Mouse (Mus musculus) telencephalon, adult 2 months (tissue): Measurements from ENCODE around the gene Sbno2.

Experiments used
- DNase-seq: peaks from one replicate; pipeline ENCODE4 v3.0.0-alpha.2; 2011; ENCODE audit warnings: low read depth, low spot score

Gene Sbno2

GRCm38 (mm10) chr10:80039559-80039979 lies 65.8 kb downstream of the Sbno2 start, which contains the start of gene Polr2e:
Polr2e (minus strand) TSS chr10:80039795.
- peak; percentile 96 for DNase-seq

- DNase-seq: no peak
Observed at GRCm38 (mm10) chr10:80036832-80037231, 68.5 kb downstream of the Sbno2 start.

DNA sequence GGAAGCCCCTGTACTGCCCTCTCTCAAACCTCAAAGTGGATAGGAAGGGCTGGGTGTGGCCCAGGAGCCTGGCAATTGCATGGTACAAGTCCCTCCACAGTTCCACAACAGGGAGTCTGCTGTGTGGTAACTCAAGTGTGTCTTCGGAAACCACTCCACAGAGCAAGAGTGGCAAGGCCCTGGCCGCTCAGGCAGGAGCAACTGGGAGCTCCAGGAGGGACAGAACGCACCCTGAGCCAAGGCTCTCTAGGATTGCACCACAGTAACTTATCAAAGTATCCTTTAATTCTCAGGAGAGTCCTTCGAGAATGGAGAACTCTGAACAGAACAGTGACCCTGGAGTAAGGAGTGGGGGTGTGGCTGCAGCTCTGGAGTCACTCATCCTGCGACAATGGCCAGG lies 69.7 kb downstream of the Sbno2 start:
- no peak for DNase-seq

DNA sequence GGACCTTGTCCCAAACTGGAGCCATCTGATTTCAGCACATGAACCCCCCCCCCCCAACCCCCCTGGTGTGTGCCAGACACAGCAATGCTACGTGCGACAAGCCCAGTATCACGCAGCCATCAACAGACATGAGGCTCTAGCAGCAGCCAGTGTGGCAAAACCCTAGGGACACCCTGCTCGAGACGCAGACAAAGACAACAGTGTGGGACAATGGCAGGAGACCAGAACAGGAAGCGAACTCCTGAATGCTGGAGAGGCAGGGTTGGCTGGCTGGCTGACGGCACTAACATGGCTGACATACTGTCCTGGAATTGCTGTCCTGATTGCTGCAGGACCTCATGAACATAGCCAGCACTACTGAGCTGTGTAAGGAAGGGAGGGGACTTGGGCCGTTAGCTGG lies 70.2 kb downstream of the Sbno2 start:
- DNase-seq: no peak

- DNase-seq: no peak
Observed at GRCm38 (mm10) chr10:80033511-80034391, 71.6 kb downstream of the Sbno2 start.

DNA sequence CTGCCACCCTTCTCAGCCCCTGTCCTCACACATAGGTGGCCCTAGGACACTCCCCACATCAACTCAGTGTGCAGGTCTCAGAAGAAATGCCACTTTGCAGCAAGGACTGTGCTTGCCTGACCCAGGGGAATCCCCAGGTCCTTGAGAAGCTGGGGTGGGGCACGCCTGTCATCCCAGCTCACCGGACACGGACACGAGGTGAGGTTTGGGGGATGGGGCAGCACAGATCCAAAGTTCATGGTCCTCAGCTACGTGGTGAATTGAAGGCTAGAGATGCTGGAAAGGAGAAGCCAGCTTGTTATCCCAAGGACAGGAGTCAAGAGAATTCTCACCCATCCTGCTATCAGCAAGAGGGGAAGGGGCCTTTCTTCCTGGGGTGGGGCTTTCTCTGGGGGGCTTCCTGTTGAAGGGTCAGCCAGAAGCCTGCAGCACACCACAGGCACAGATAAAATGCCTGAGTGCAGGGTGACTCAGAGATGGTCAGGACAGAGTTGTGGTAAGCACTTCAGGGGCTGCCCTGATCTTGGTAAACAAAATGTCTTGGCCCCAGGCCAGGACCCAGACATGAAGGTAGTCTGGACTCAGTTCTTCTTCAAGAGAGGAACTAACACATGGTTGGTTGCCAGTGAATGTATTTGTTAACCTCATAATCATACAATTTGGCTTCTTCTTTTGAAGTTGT lies 72.4 kb downstream of the Sbno2 start:
- no peak for DNase-seq

DNA sequence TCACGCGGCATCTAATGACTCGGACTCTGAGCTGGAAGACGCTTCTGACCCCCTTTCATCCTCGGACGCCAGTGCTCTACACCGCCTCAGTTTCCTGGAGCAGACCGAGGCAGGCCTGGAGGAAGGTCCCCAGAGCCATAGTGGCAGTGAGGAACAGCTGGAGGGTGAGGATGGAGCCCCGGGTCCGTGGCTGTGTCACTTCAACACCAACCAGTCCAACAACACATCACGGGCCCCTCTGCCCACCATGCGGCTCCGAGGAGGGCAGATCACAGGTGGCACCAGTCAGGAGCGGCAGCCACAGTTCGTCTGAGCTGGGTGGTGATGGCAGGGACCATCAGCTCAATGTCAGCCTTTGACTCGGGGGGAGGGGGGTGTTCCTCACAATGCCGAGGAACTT lies 74.6 kb downstream of the Sbno2 start:
- no peak for DNase-seq

DNA sequence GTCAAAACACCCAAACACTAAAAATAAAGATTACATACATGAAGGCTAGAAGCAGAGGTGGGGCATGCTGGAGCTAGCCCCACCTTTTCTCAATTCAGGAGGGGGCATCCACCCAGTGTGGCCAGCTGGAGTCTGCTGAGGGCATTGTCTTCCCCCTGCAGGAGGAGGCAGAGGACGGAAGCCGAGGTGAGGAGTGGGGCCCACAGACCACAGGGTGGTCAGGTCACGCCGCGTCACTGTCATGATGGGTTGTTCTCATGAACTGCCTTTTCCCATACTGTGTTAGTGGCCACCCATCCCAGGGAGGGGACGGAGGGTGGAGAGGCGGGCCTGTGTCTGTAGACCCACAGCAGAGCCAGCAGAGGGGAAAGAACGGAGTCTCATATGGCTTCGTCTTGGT lies 75.2 kb downstream of the Sbno2 start:
- no peak for DNase-seq

DNA sequence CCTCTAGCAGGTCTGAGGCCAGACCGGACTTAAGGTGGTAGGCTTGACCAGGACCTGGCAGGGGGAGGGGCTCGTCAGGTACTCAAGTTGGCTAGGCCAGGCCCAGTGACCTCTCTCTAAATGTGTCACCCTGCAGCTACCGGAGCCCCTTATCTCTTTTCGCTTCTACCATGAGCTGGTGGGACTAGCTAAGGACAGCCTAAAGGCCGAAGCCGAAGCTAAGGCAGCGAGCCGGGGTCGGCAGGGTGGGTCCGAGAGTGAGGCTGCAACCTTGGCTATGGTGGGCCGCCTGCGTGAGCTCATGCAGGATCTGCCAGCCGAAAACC lies 76.9 kb downstream of the Sbno2 start:
- no peak for DNase-seq

GRCm38 (mm10) chr10:80027681-80028520 lies 77.5 kb downstream of the Sbno2 start:
- DNase-seq: no peak

DNA sequence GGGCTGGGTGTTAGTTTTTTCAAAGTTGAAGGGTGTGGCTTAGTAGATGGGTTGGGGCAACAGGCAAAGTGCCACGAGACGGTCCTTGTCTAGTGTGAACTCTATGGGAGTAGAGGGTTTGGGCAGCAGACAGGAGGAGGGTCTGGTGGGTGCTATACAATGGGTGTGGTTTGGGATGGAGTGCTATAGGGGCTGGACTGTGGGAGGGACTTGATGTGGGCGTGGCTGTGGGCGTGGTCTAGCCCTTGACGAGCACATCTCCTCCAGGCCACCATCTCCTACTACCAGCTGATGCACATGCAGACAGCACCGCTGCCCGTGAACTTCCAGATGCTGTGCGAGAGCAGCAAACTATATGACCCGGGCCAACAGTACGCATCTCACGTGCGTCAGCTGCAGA lies 79.5 kb downstream of the Sbno2 start:
- no peak for DNase-seq

GRCm38 (mm10) chr10:80025463-80025862 lies 79.9 kb downstream of the Sbno2 start:
- no peak for DNase-seq

- DNase-seq: no peak
Observed at GRCm38 (mm10) chr10:80025044-80025347, 80.4 kb downstream of the Sbno2 start.

DNA sequence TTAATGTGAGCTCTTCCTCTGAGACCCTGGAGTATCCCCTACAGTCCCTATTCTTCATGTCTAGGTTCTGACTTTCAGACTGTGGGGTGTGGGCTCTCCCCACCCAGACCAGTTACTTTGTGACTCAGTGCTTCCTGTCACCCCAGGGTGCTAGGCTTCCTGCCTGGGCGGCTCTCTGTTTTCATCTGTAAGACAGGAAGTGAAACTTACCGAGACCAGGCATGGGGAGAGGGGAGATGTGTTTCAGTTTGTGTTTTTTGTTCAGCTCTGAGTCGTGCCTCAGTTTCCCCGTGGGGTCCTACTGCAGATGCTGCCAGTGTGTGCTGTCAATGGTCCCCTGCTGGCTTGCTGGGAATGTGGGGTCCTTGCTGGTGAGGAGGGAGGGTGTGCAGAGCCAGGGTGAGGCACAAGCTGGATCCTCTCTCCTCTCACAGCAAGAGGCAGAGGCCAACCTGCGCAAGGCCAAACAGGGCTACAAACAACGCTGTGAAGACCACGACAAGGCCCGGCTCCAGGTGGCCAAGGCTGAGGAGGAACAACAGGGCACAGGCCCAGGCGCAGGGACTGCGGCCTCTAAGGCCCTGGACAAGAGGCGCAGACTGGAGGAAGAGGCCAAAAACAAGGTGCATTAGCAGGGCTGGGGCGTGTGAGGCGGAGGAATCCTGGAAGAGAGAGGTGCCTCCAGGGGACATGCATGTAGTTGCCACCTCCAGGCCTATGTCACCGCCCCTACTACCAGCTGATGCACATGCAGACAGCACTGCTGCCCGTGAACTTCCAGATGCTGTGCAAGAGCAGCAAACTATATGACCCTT lies 80.9 kb downstream of the Sbno2 start:
- DNase-seq: no peak

DNA sequence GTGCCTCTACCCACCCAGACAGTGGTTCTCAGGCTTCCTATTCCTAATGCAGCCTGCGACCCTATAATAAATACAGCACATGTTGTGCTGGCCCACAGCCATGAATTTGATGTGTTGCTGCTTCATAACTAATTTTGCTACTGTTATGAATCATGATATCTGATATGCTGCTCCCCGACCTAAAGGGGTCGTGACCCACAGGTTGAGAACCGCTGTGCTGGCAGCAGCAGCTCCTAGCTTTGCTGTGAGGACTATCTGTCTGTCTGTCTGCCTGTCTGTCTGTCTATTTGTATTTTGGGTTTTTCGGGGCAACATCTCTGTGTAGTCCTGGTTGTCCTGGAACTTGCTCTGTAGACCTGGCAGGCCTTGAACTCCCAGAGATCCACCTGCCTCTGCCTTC lies 81.6 kb downstream of the Sbno2 start:
- DNase-seq: no peak

- no peak for DNase-seq
Observed at GRCm38 (mm10) chr10:80022806-80023205, 82.6 kb downstream of the Sbno2 start.

DNA sequence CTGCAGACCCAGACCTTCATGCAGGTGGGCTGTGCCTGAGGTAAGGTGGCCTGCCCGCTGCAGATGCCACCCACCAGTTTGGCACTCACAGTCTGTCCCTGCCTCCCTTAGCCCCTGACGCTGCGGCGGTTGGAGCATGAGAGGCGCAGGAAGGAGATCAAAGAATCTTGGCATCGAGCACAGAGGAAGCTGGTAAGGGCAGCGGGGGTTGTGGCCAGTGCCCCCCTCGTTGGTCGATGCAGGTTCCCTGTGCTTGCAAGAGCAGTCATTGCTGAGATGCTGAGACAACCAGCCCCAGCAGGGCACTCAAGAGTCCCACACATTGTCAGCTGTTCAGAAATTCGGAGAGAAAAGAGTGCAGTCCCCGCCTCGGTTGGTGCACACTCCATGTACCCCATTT lies 83.2 kb downstream of the Sbno2 start:
- DNase-seq: no peak

- no peak for DNase-seq
Observed at GRCm38 (mm10) chr10:80021320-80021641, 84.1 kb downstream of the Sbno2 start.

DNA sequence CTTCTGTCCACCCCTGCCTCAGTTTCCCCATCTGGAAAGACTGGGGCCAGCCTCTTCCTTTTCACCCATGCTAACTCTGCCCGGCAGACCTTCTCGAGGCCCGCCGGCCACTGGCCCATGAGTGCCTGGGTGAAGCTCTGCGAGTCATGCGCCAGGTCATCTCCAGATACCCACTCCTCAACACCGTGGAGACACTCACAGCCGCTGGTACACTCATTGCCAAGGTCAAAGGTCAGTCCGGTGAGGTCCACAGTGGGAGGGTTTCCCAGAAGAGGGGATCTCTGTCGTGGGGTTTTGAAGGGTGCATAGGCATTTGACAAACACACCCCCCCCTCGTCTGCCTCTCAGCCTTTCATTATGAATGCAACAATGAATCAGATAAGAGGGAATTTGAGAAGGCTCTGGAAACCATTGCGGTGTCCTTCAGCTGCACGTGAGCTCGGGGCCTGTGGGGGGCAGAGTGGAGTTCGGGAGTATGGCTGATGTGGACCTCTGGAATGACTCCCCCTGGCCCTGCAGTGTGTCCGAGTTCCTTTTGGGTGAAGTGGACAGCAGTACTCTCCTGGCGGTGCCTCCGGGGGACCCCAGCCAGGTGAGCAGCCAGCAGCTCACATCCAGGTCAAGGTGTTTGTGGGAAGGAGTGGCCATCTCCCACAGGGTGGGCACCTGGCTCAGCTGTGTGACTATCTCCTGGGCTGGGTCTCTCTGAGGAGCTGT lies 84.6 kb downstream of the Sbno2 start:
- DNase-seq: no peak

DNA sequence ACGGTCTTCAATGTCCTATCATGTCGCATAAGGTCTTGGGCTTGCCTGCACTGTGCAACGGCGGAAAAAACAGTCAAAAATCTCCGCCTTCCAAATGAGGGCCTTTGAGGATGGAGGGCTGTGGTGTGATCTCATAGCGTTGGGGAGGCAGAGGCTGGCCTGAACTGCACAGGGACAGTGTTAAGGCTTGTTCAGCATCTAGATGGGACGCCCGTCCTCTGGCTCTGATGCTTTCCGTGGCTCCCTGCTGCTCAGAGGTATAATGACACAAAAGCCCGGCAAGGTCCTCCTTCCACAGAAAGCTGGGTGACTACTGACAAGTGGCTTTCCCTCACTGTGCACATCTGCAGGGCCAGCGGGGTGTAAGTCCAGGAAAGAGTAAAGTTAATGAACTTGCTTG lies 85.2 kb downstream of the Sbno2 start:
- DNase-seq: no peak

- DNase-seq: no peak
Observed at GRCm38 (mm10) chr10:80019471-80020131, 85.8 kb downstream of the Sbno2 start.
